ENCODE assay signal across 9 mouse cellular contexts in the genomic region with DNA sequence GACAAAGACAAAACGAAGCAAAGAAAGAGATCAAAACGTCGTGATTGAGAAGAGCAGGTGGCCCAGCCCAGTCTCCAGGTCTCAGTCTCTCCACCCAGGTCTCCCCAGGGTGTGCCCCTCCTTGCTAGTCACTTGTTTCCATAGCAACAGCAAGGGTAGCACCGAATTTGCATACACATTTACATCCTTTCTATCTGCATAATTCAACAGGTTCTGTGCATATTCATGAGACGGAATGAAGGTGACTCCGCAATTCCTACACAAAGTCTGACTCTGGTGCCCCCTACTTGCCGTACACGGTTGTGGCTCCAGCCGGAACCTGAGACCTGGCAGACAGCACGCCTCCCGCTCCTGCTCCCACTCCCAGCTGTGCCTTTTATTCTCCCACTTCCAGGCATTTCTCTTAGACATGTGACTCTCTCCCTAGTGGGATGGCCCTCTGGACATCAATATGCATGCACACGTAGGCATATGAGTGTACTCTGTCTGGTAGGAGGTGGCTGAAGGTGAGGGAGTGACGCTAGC. TPM values are rescaled to one million over a fixed set of nuclear protein-coding genes. Genes with fewer than 3 reads are reported as not detected.
A peak's percentile ranks its signal among the peaks of the same experiment; 100 is the strongest.
DNase-seq lines count a peak whose midpoint lies in the region; ATAC-seq and TF ChIP-seq lines count a peak whose summit lies in the region.
"Had no signal": no experiment of that assay in that cellular context is flagged by ENCODE, and none has a peak within 500 bp of the region (broad histone marks: within the 10 kb centered on the region; RNA-seq: fewer than 3 reads in every experiment).

No protein-coding gene starts in this region.

- peaks cover 68% of the 10 kb centered on the region for H3K4me1 ChIP-seq in E14TG2a.4 (replicated peaks; ENCODE audit: low read depth, low read length)
- peaks cover 48% of the 10 kb centered on the region for H3K4me1 ChIP-seq in embryonic facial prominence, embryonic 12.5 days
- H3K4me1 ChIP-seq in heart, embryonic 13.5 days: peaks cover 30% of the 10 kb centered on the region
- H3K4me1 ChIP-seq in kidney, embryonic 16.5 days (ENCODE audit: insufficient read depth, low read length): peaks cover 23% of the 10 kb centered on the region
- H3K4me1 ChIP-seq in liver, embryonic 14.5 days (replicated peaks; ENCODE audit: control insufficient read depth in 2 of 2, insufficient read depth in 2 of 2, low read length in 1 of 2): no peaks in the 10 kb centered on the region
- H3K4me1 ChIP-seq in neural tube, embryonic 12.5 days: peaks cover 30% of the 10 kb centered on the region

- no peaks in the 10 kb centered on the region for H3K9me3 ChIP-seq in E14TG2a.4 (ENCODE audit: low read length)
- H3K9me3 ChIP-seq in embryonic facial prominence, embryonic 12.5 days: no peaks in the 10 kb centered on the region
- H3K9me3 ChIP-seq in heart, embryonic 13.5 days: no peaks in the 10 kb centered on the region
- no peaks in the 10 kb centered on the region for H3K9me3 ChIP-seq in kidney, embryonic 16.5 days (ENCODE audit: low read length)
- no peaks in the 10 kb centered on the region for H3K9me3 ChIP-seq in liver, embryonic 14.5 days (ENCODE audit: control insufficient read depth, low read length)
- H3K9me3 ChIP-seq in neural tube, embryonic 12.5 days: no peaks in the 10 kb centered on the region
- H3K9me3 ChIP-seq: liver, embryonic 15.5 days had no signal

- WGBS in embryonic facial prominence, embryonic 12.5 days: 4% methylated on average over 13 of the region's 13 CpGs
- WGBS in heart, embryonic 13.5 days: 3% methylated on average over 13 of the region's 13 CpGs
- 2% methylated on average over 13 of the region's 13 CpGs for whole genome bisulfite sequencing in kidney, embryonic 16.5 days
- 5% methylated on average over 13 of the region's 13 CpGs for WGBS in liver, embryonic 14.5 days (ENCODE audit: insufficient replicate concordance)
- WGBS in neural tube, embryonic 12.5 days: under 1% methylated on average over 13 of the region's 13 CpGs

- peak overlapping the region; percentile 35; the same call in 1 of the 2 replicates for H3K4me3 ChIP-seq in E14TG2a.4 (replicated peaks; ENCODE audit: low read length)
- no peak overlapping the region for H3K4me3 ChIP-seq in embryonic facial prominence, embryonic 12.5 days
- 0 out of 2 replicates have a peak overlapping the region, but pooled peaks have one; percentile 3 for H3K4me3 ChIP-seq in heart, embryonic 13.5 days
- no peak overlapping the region for H3K4me3 ChIP-seq in kidney, embryonic 16.5 days (ENCODE audit: low read length)
- no peak overlapping the region for H3K4me3 ChIP-seq in liver, embryonic 14.5 days (ENCODE audit: insufficient read depth in 1 of 2, low read depth in 2 of 2, low read length in 2 of 2)
- H3K4me3 ChIP-seq in neural tube, embryonic 12.5 days: no peak overlapping the region
- H3K4me3 ChIP-seq: liver, embryonic 15.5 days had no signal

- TF ChIP-seq EP300 in liver, embryonic 14.5 days (IDR thresholded peaks at IDR 0.05; ENCODE audit: low read depth): no peak

- no peak overlapping the region for H3K9ac ChIP-seq in embryonic facial prominence, embryonic 12.5 days
- H3K9ac ChIP-seq in heart, embryonic 13.5 days: 0 out of 2 replicates have a peak overlapping the region, but pooled peaks have one; percentile 42
- H3K9ac ChIP-seq in kidney, embryonic 16.5 days (replicated peaks; ENCODE audit: low read length): no peak overlapping the region; the same call in 1 of the 2 replicates
- H3K9ac ChIP-seq in liver, embryonic 14.5 days (replicated peaks): no peak overlapping the region
- H3K9ac ChIP-seq in neural tube, embryonic 12.5 days: no peak overlapping the region
- H3K9ac ChIP-seq: liver, embryonic 15.5 days had no signal

- H3K27me3 ChIP-seq in E14TG2a.4 (ENCODE audit: insufficient read depth, low read length): peaks cover 36% of the 10 kb centered on the region
- H3K27me3 ChIP-seq in embryonic facial prominence, embryonic 12.5 days: no peaks in the 10 kb centered on the region
- H3K27me3 ChIP-seq in heart, embryonic 13.5 days (replicated peaks): peaks cover 40% of the 10 kb centered on the region
- H3K27me3 ChIP-seq in kidney, embryonic 16.5 days (ENCODE audit: insufficient read depth, low read length): peaks cover 14% of the 10 kb centered on the region; the same call in 1 of the 2 replicates
- no peaks in the 10 kb centered on the region for H3K27me3 ChIP-seq in liver, embryonic 14.5 days (ENCODE audit: control insufficient read depth, insufficient read depth, low read length)
- H3K27me3 ChIP-seq in neural tube, embryonic 12.5 days (replicated peaks): 0 out of 2 replicates have a peak, but pooled peaks cover 8% of the 10 kb centered on the region

- peaks cover 16% of the 10 kb centered on the region for H3K36me3 ChIP-seq in E14TG2a.4 (ENCODE audit: insufficient read depth, low read length)
- H3K36me3 ChIP-seq in embryonic facial prominence, embryonic 12.5 days: peaks cover 13% of the 10 kb centered on the region
- peaks cover 18% of the 10 kb centered on the region; the same call in 1 of the 2 replicates for H3K36me3 ChIP-seq in heart, embryonic 13.5 days
- H3K36me3 ChIP-seq in kidney, embryonic 16.5 days (ENCODE audit: insufficient read depth, low read length): no peaks in the 10 kb centered on the region
- no peaks in the 10 kb centered on the region for H3K36me3 ChIP-seq in liver, embryonic 14.5 days (replicated peaks; ENCODE audit: control insufficient read depth, insufficient read depth, low read depth)
- H3K36me3 ChIP-seq in neural tube, embryonic 12.5 days: peaks cover 7% of the 10 kb centered on the region; the same call in 1 of the 2 replicates

- peak overlapping the region; percentile 24 for H3K4me2 ChIP-seq in embryonic facial prominence, embryonic 12.5 days (replicated peaks)
- H3K4me2 ChIP-seq in heart, embryonic 13.5 days: peak overlapping the region; percentile 51
- H3K4me2 ChIP-seq in kidney, embryonic 16.5 days (replicated peaks; ENCODE audit: low read depth, low read length): peak overlapping the region; percentile 40
- no peak overlapping the region for H3K4me2 ChIP-seq in liver, embryonic 14.5 days (ENCODE audit: low read depth)
- H3K4me2 ChIP-seq in neural tube, embryonic 12.5 days (replicated peaks): peak overlapping the region; percentile 47
- H3K4me2 ChIP-seq: liver, embryonic 15.5 days had no signal

- H3K27ac ChIP-seq in embryonic facial prominence, embryonic 12.5 days: no peak overlapping the region
- H3K27ac ChIP-seq in heart, embryonic 13.5 days (replicated peaks): no peak overlapping the region
- no peak overlapping the region for H3K27ac ChIP-seq in kidney, embryonic 16.5 days (ENCODE audit: low read length)
- no peak overlapping the region for H3K27ac ChIP-seq in liver, embryonic 14.5 days
- no peak overlapping the region for H3K27ac ChIP-seq in neural tube, embryonic 12.5 days
- H3K27ac ChIP-seq: liver, embryonic 15.5 days had no signal

- DNase-seq in adrenal gland, postnatal 25 days: peak; percentile 58
- DNase-seq in liver, embryonic 14.5 days (ENCODE audit: low read depth in 3 of 3, low spot score in 3 of 3): peak in 2 of 3 experiments; percentile 24 to 33
- DNase-seq in thymus, postnatal 10 days (ENCODE audit: low spot score in 2 of 2): peak; percentile 64 to 65

- peak; percentile 23; the same call in 1 of the 2 replicates for ATAC-seq in embryonic facial prominence, embryonic 12.5 days (ENCODE audit: insufficient number of reproducible peaks, insufficient read depth, low FRiP score, low TSS enrichment)
- peak; percentile 49 for ATAC-seq in heart, embryonic 13.5 days (ENCODE audit: extremely low read depth, insufficient number of reproducible peaks, low FRiP score, low TSS enrichment)
- ATAC-seq in kidney, embryonic 16.5 days (ENCODE audit: low FRiP score, low TSS enrichment): peak; percentile 74
- peak; percentile 57; the same call in 1 of the 2 replicates for ATAC-seq in liver, embryonic 14.5 days (ENCODE audit: insufficient read depth)
- peak; percentile 77 for ATAC-seq in neural tube, embryonic 12.5 days (ENCODE audit: low FRiP score, low read depth)

- TF ChIP-seq CTCF in E14TG2a.4 (conservative IDR thresholded peaks at IDR 0.05; ENCODE audit: low read length): peak; percentile 42
- TF ChIP-seq CTCF in liver, embryonic 14.5 days (IDR thresholded peaks at IDR 0.05; ENCODE audit: low read depth): peak; percentile 73

RNA-seq across cellular contexts. Expression of a gene that starts 6.3 kb away (rescaled TPM):
- total RNA-seq in adrenal gland, postnatal 25 days (2021): 34.5 and 36.2 TPM in 2 replicates
- polyA plus RNA-seq in embryonic facial prominence, embryonic 12.5 days (2016; fragmentation: Nextera tagmentation; extraction: Ambion mirVana): 84.9 and 87.8 TPM in 2 replicates
- 45.1 and 50.4 TPM in 2 replicates for polyA plus RNA-seq in heart, embryonic 13.5 days (2015; fragmentation: Nextera tagmentation; extraction: Ambion mirVana)
- 76.0 and 84.9 TPM in 2 replicates for polyA plus RNA-seq in kidney, embryonic 16.5 days (2015; fragmentation: Nextera tagmentation; extraction: Ambion mirVana)
- polyA plus RNA-seq in liver, embryonic 14.5 days (2012; rRNA removed): 24.0 and 25.0 TPM in 2 replicates
- polyA plus RNA-seq in liver, embryonic 14.5 days (2014; fragmentation: Nextera tagmentation; extraction: Ambion mirVana): 31.4 and 38.2 TPM in 2 replicates
- polyA plus RNA-seq in neural tube, embryonic 12.5 days (2016; fragmentation: Nextera tagmentation; extraction: Ambion mirVana): 65.9 and 66.9 TPM in 2 replicates

RNA-seq across cellular contexts. Expression of a gene that starts 7.3 kb away (rescaled TPM):
- 56.7 and 83.4 TPM in 2 replicates for total RNA-seq in adrenal gland, postnatal 25 days (2021)
- 337 and 358 TPM in 2 replicates for polyA plus RNA-seq in embryonic facial prominence, embryonic 12.5 days (2016; fragmentation: Nextera tagmentation; extraction: Ambion mirVana)
- polyA plus RNA-seq in heart, embryonic 13.5 days (2015; fragmentation: Nextera tagmentation; extraction: Ambion mirVana): 137 and 146 TPM in 2 replicates
- 168 and 184 TPM in 2 replicates for polyA plus RNA-seq in kidney, embryonic 16.5 days (2015; fragmentation: Nextera tagmentation; extraction: Ambion mirVana)
- 11.2 and 13.9 TPM in 2 replicates for polyA plus RNA-seq in liver, embryonic 14.5 days (2012; rRNA removed)
- 23.8 and 27.1 TPM in 2 replicates for polyA plus RNA-seq in liver, embryonic 14.5 days (2014; fragmentation: Nextera tagmentation; extraction: Ambion mirVana)
- polyA plus RNA-seq in neural tube, embryonic 12.5 days (2016; fragmentation: Nextera tagmentation; extraction: Ambion mirVana): 73.3 and 79.5 TPM in 2 replicates

RNA-seq across cellular contexts. Expression of a gene that starts 10.2 kb away (rescaled TPM):
- 46.3 and 49.8 TPM in 2 replicates for total RNA-seq in adrenal gland, postnatal 25 days (2021)
- 13.6 and 14.9 TPM in 2 replicates for polyA plus RNA-seq in embryonic facial prominence, embryonic 12.5 days (2016; fragmentation: Nextera tagmentation; extraction: Ambion mirVana)
- polyA plus RNA-seq in heart, embryonic 13.5 days (2015; fragmentation: Nextera tagmentation; extraction: Ambion mirVana): 2.5 and 3.9 TPM in 2 replicates
- polyA plus RNA-seq in kidney, embryonic 16.5 days (2015; fragmentation: Nextera tagmentation; extraction: Ambion mirVana): 18.8 and 22.8 TPM in 2 replicates
- polyA plus RNA-seq in liver, embryonic 14.5 days (2012; rRNA removed): 0.75 and 0.88 TPM in 2 replicates
- polyA plus RNA-seq in liver, embryonic 14.5 days (2014; fragmentation: Nextera tagmentation; extraction: Ambion mirVana): 0.17 and 0.32 TPM in 2 replicates
- polyA plus RNA-seq in neural tube, embryonic 12.5 days (2016; fragmentation: Nextera tagmentation; extraction: Ambion mirVana): 32.8 and 36.4 TPM in 2 replicates

RNA-seq across cellular contexts. Expression of a gene that starts 15.9 kb away (rescaled TPM):
- 108 and 120 TPM in 2 replicates for total RNA-seq in adrenal gland, postnatal 25 days (2021)
- 117 and 122 TPM in 2 replicates for polyA plus RNA-seq in embryonic facial prominence, embryonic 12.5 days (2016; fragmentation: Nextera tagmentation; extraction: Ambion mirVana)
- 128 and 139 TPM in 2 replicates for polyA plus RNA-seq in heart, embryonic 13.5 days (2015; fragmentation: Nextera tagmentation; extraction: Ambion mirVana)
- 137 and 149 TPM in 2 replicates for polyA plus RNA-seq in kidney, embryonic 16.5 days (2015; fragmentation: Nextera tagmentation; extraction: Ambion mirVana)
- polyA plus RNA-seq in liver, embryonic 14.5 days (2012; rRNA removed): 28.7 and 39.8 TPM in 2 replicates
- 63.9 and 68.6 TPM in 2 replicates for polyA plus RNA-seq in liver, embryonic 14.5 days (2014; fragmentation: Nextera tagmentation; extraction: Ambion mirVana)
- 225 and 233 TPM in 2 replicates for polyA plus RNA-seq in neural tube, embryonic 12.5 days (2016; fragmentation: Nextera tagmentation; extraction: Ambion mirVana)

RNA-seq across cellular contexts. Expression of a gene that starts 23.9 kb away (rescaled TPM):
- not detected in 2 replicates for total RNA-seq in adrenal gland, postnatal 25 days (2021)
- polyA plus RNA-seq in embryonic facial prominence, embryonic 12.5 days (2016; fragmentation: Nextera tagmentation; extraction: Ambion mirVana): 0.18 TPM in 1 of 2 replicates, not detected in the other
- not detected in 2 replicates for polyA plus RNA-seq in heart, embryonic 13.5 days (2015; fragmentation: Nextera tagmentation; extraction: Ambion mirVana)
- not detected in 2 replicates for polyA plus RNA-seq in kidney, embryonic 16.5 days (2015; fragmentation: Nextera tagmentation; extraction: Ambion mirVana)
- not detected in 2 replicates for polyA plus RNA-seq in liver, embryonic 14.5 days (2012; rRNA removed)
- not detected in 2 replicates for polyA plus RNA-seq in liver, embryonic 14.5 days (2014; fragmentation: Nextera tagmentation; extraction: Ambion mirVana)
- polyA plus RNA-seq in neural tube, embryonic 12.5 days (2016; fragmentation: Nextera tagmentation; extraction: Ambion mirVana): 1.4 and 1.5 TPM in 2 replicates
- polyA plus RNA-seq: liver, embryonic 15.5 days had no signal

Comparison
In these comparisons a context has a peak if more than half of its experiments do, and no peak if none do; other contexts are left out.
1. H3K4me3 ChIP-seq: peak in E14TG2a.4 (single experiment) and heart, embryonic 13.5 days (single experiment); none in embryonic facial prominence, embryonic 12.5 days (single experiment), kidney, embryonic 16.5 days (single experiment), liver, embryonic 14.5 days (0 of 2) and neural tube, embryonic 12.5 days (single experiment).
2. ATAC-seq: peak in every context shown above with its lines; median percentile 77 in neural tube, embryonic 12.5 days; 74 in kidney, embryonic 16.5 days; 57 in liver, embryonic 14.5 days; 49 in heart, embryonic 13.5 days; 23 in embryonic facial prominence, embryonic 12.5 days.
3. Peak in every context shown above with its lines, with median percentiles within 50 percentile points of each other: DNase-seq.